Mouse (Mus musculus): ENCODE measurements around the gene Car10. TPM values are rescaled to one million over a fixed set of nuclear protein-coding genes. Genes with fewer than 3 reads are reported as not detected.

The Car10 gene
- polyA plus RNA-seq, 1 experiment from 2014 or later: 0.27 TPM

- DNase-seq (ENCODE audit: low spot score) (no peak), ATAC-seq (replicated peaks; ENCODE audit: low FRiP score, low TSS enrichment, low read depth) (no peak)
- no peak overlapping the region for H3K27ac ChIP-seq (ENCODE audit: low read depth)
- H3K36me3 ChIP-seq (ENCODE audit: control insufficient read depth, insufficient read depth, low read length): no peaks in the 10 kb centered on the region
- no peak overlapping the region for H3K4me2 ChIP-seq (ENCODE audit: low read length)
- peaks cover 58% of the 10 kb centered on the region for H3K27me3 ChIP-seq (replicated peaks; ENCODE audit: control insufficient read depth, insufficient read depth, low read length)
- WGBS: 1% methylated on average over 6 of the region's 6 CpGs
- H3K4me3 ChIP-seq (ENCODE audit: low read depth, low read length): no peak overlapping the region
- H3K9me3 ChIP-seq (ENCODE audit: control insufficient read depth, low read length): no peaks in the 10 kb centered on the region
- no peak overlapping the region for H3K9ac ChIP-seq (ENCODE audit: low read length)
- H3K4me1 ChIP-seq (replicated peaks; ENCODE audit: control insufficient read depth, insufficient read depth, low read length): peaks cover 2% of the 10 kb centered on the region; the same call in 1 of the 2 replicates
Measured at GRCm38 (mm10) chr11:93100606-93101005, 2.8 kb downstream of the Car10 start.

- Histone ChIP-seq H3K4me2 (ENCODE audit: low read length) (no peak overlapping the region), H3K36me3 (ENCODE audit: control insufficient read depth, insufficient read depth, low read length) (no peaks in the 10 kb centered on the region), H3K9ac (ENCODE audit: low read length) (no peak overlapping the region), H3K4me1 (replicated peaks; ENCODE audit: control insufficient read depth, insufficient read depth, low read length) (peaks cover 2% of the 10 kb centered on the region; the same call in 1 of the 2 replicates), H3K9me3 (ENCODE audit: control insufficient read depth, low read length) (no peaks in the 10 kb centered on the region), H3K27ac (ENCODE audit: low read depth) (no peak overlapping the region), H3K27me3 (replicated peaks; ENCODE audit: control insufficient read depth, insufficient read depth, low read length) (peaks cover 58% of the 10 kb centered on the region), H3K4me3 (ENCODE audit: low read depth, low read length) (no peak overlapping the region)
- ATAC-seq (replicated peaks; ENCODE audit: low FRiP score, low TSS enrichment, low read depth): no peak
- WGBS: 4% methylated on average over 2 of the region's 2 CpGs
- no peak for DNase-seq (ENCODE audit: low spot score)
Measured at GRCm38 (mm10) chr11:93101106-93101505, 3.3 kb downstream of the Car10 start.

- no peak overlapping the region for H3K4me3 ChIP-seq (ENCODE audit: low read depth, low read length)
- ATAC-seq (replicated peaks; ENCODE audit: low FRiP score, low TSS enrichment, low read depth): no peak
- no peaks in the 10 kb centered on the region for H3K36me3 ChIP-seq (ENCODE audit: control insufficient read depth, insufficient read depth, low read length)
- H3K27ac ChIP-seq (ENCODE audit: low read depth): no peak overlapping the region
- WGBS: 75% methylated on average over 9 of the region's 9 CpGs
- H3K9ac ChIP-seq (ENCODE audit: low read length): no peak overlapping the region
- H3K9me3 ChIP-seq (ENCODE audit: control insufficient read depth, low read length): no peaks in the 10 kb centered on the region
- no peak for DNase-seq (ENCODE audit: low spot score)
- no peak overlapping the region for H3K4me2 ChIP-seq (ENCODE audit: low read length)
- peaks cover 55% of the 10 kb centered on the region for H3K27me3 ChIP-seq (replicated peaks; ENCODE audit: control insufficient read depth, insufficient read depth, low read length)
- peaks cover 2% of the 10 kb centered on the region; the same call in 1 of the 2 replicates for H3K4me1 ChIP-seq (replicated peaks; ENCODE audit: control insufficient read depth, insufficient read depth, low read length)
Measured at GRCm38 (mm10) chr11:93102321-93102720, 4.5 kb downstream of the Car10 start.

- Histone ChIP-seq H3K36me3 (ENCODE audit: control insufficient read depth, insufficient read depth, low read length) (no peaks in the 10 kb centered on the region), H3K4me1 (replicated peaks; ENCODE audit: control insufficient read depth, insufficient read depth, low read length) (peaks cover 2% of the 10 kb centered on the region; the same call in 1 of the 2 replicates), H3K27me3 (replicated peaks; ENCODE audit: control insufficient read depth, insufficient read depth, low read length) (peaks cover 45% of the 10 kb centered on the region), H3K27ac (ENCODE audit: low read depth) (no peak overlapping the region), H3K9ac (ENCODE audit: low read length) (no peak overlapping the region), H3K9me3 (ENCODE audit: control insufficient read depth, low read length) (no peaks in the 10 kb centered on the region), H3K4me2 (ENCODE audit: low read length) (no peak overlapping the region), H3K4me3 (ENCODE audit: low read depth, low read length) (no peak overlapping the region)
- 60% methylated on average over 3 of the region's 3 CpGs for WGBS
- DNase-seq (ENCODE audit: low spot score): no peak
- no peak for ATAC-seq (replicated peaks; ENCODE audit: low FRiP score, low TSS enrichment, low read depth)
Measured at GRCm38 (mm10) chr11:93103101-93103815, 5.4 kb downstream of the Car10 start.

- DNase-seq (ENCODE audit: low spot score) (no peak), ATAC-seq (replicated peaks; ENCODE audit: low FRiP score, low TSS enrichment, low read depth) (no peak)
- no peak overlapping the region for H3K9ac ChIP-seq (ENCODE audit: low read length)
- WGBS: 60% methylated on average over 1 of the region's 1 CpGs
- no peaks in the 10 kb centered on the region for H3K9me3 ChIP-seq (ENCODE audit: control insufficient read depth, low read length)
- H3K4me2 ChIP-seq (ENCODE audit: low read length): no peak overlapping the region
- no peak overlapping the region for H3K4me3 ChIP-seq (ENCODE audit: low read depth, low read length)
- no peak overlapping the region for H3K27ac ChIP-seq (ENCODE audit: low read depth)
- no peaks in the 10 kb centered on the region for H3K4me1 ChIP-seq (replicated peaks; ENCODE audit: control insufficient read depth, insufficient read depth, low read length)
- H3K36me3 ChIP-seq (ENCODE audit: control insufficient read depth, insufficient read depth, low read length): no peaks in the 10 kb centered on the region
- no peaks in the 10 kb centered on the region for H3K27me3 ChIP-seq (replicated peaks; ENCODE audit: control insufficient read depth, insufficient read depth, low read length)
Measured at GRCm38 (mm10) chr11:93109451-93109850, 11.6 kb downstream of the Car10 start.

GRCm38 (mm10) chr11:93120766-93121415 is 23.1 kb downstream of the Car10 start:
- Histone ChIP-seq H3K4me2 (ENCODE audit: low read length) (no peak overlapping the region), H3K27ac (ENCODE audit: low read depth) (no peak overlapping the region), H3K9me3 (ENCODE audit: control insufficient read depth, low read length) (no peaks in the 10 kb centered on the region), H3K27me3 (replicated peaks; ENCODE audit: control insufficient read depth, insufficient read depth, low read length) (no peaks in the 10 kb centered on the region), H3K4me3 (ENCODE audit: low read depth, low read length) (no peak overlapping the region), H3K4me1 (replicated peaks; ENCODE audit: control insufficient read depth, insufficient read depth, low read length) (no peaks in the 10 kb centered on the region), H3K9ac (ENCODE audit: low read length) (no peak overlapping the region), H3K36me3 (ENCODE audit: control insufficient read depth, insufficient read depth, low read length) (no peaks in the 10 kb centered on the region)
- ATAC-seq (replicated peaks; ENCODE audit: low FRiP score, low TSS enrichment, low read depth): no peak
- no peak for DNase-seq (ENCODE audit: low spot score)
- 65% methylated on average over 10 of the region's 10 CpGs for WGBS

GRCm38 (mm10) chr11:93123691-93124090 is 25.9 kb downstream of the Car10 start:
- no peaks in the 10 kb centered on the region for H3K4me1 ChIP-seq (replicated peaks; ENCODE audit: control insufficient read depth, insufficient read depth, low read length)

GRCm38 (mm10) chr11:93126466-93126865 is 28.6 kb downstream of the Car10 start:
- no peak for DNase-seq (ENCODE audit: low spot score)
- no peaks in the 10 kb centered on the region for H3K4me1 ChIP-seq (replicated peaks; ENCODE audit: control insufficient read depth, insufficient read depth, low read length)
- no peaks in the 10 kb centered on the region for H3K27me3 ChIP-seq (replicated peaks; ENCODE audit: control insufficient read depth, insufficient read depth, low read length)
- WGBS: 94% methylated on average over 3 of the region's 3 CpGs
- H3K4me3 ChIP-seq (ENCODE audit: low read depth, low read length): no peak overlapping the region
- no peak for ATAC-seq (replicated peaks; ENCODE audit: low FRiP score, low TSS enrichment, low read depth)
- H3K27ac ChIP-seq (ENCODE audit: low read depth): no peak overlapping the region
- no peak overlapping the region for H3K4me2 ChIP-seq (ENCODE audit: low read length)
- H3K9me3 ChIP-seq (ENCODE audit: control insufficient read depth, low read length): no peaks in the 10 kb centered on the region
- H3K36me3 ChIP-seq (ENCODE audit: control insufficient read depth, insufficient read depth, low read length): no peaks in the 10 kb centered on the region
- H3K9ac ChIP-seq (ENCODE audit: low read length): no peak overlapping the region

More at GRCm38 (mm10) chr11:93123691-93124090, 25.9 kb downstream of the Car10 start:
- ATAC-seq (replicated peaks; ENCODE audit: low FRiP score, low TSS enrichment, low read depth) (no peak), DNase-seq (ENCODE audit: low spot score) (no peak)
- Histone ChIP-seq H3K4me3 (ENCODE audit: low read depth, low read length) (no peak overlapping the region), H3K27ac (ENCODE audit: low read depth) (no peak overlapping the region), H3K36me3 (ENCODE audit: control insufficient read depth, insufficient read depth, low read length) (no peaks in the 10 kb centered on the region), H3K9me3 (ENCODE audit: control insufficient read depth, low read length) (no peaks in the 10 kb centered on the region), H3K4me2 (ENCODE audit: low read length) (no peak overlapping the region), H3K27me3 (replicated peaks; ENCODE audit: control insufficient read depth, insufficient read depth, low read length) (no peaks in the 10 kb centered on the region), H3K9ac (ENCODE audit: low read length) (no peak overlapping the region)
- 73% methylated on average over 4 of the region's 4 CpGs for WGBS
